Mouse (Mus musculus) stomach, embryonic 16.5 days (tissue): Measurements from ENCODE around the gene Nt5c. TPM values are rescaled to one million over a fixed set of nuclear protein-coding genes. Genes with fewer than 3 reads are reported as not detected.

Experiments used
- ATAC-seq: fragments of 200-750 bp; cut with Nextera tagmentation; 2 replicates; pipeline ENCODE4 v1.8.0; 2017; ENCODE audit warnings: moderate number of reproducible peaks, moderate TSS enrichment; ENCODE audit not compliant: insufficient read depth, low FRiP score
- H3K27ac ChIP-seq: fragments of 300-500 bp; sonication (generic); 2 replicates; pipeline ENCODE4 v1.5.1; 2014; ENCODE audit warnings: low read length
- H3K27me3 ChIP-seq: fragments of 300-500 bp; sonication (generic); 2 replicates; pipeline ENCODE4 v1.6.1; 2014; ENCODE audit warnings: low read length, control low read depth, mixed read lengths; ENCODE audit not compliant: control insufficient read depth, insufficient read depth
- H3K36me3 ChIP-seq: fragments of 300-500 bp; sonication (generic); 2 replicates; pipeline ENCODE4 v1.6.1; 2014; ENCODE audit warnings: low read length; ENCODE audit not compliant: control insufficient read depth, insufficient read depth
- H3K4me1 ChIP-seq: fragments of 300-500 bp; sonication (generic); 2 replicates; pipeline ENCODE4 v1.6.1; 2014; ENCODE audit warnings: low read length, control low read depth, mixed read lengths; ENCODE audit not compliant: control insufficient read depth, insufficient read depth
- H3K4me2 ChIP-seq: fragments of 300-500 bp; sonication (generic); 2 replicates; pipeline ENCODE4 v1.6.1; 2014; ENCODE audit warnings: low read depth, low read length, mixed read lengths
- H3K4me3 ChIP-seq: fragments of 300-500 bp; sonication (generic); replicated peaks from 2 replicates; pipeline ENCODE4 v1.5.1; 2014; ENCODE audit warnings: mild to moderate bottlenecking, low read length
- H3K9ac ChIP-seq: fragments of 300-500 bp; sonication (generic); 2 replicates; pipeline ENCODE4 v1.6.1; 2014; ENCODE audit warnings: low read length
- H3K9me3 ChIP-seq: fragments of 300-500 bp; sonication (generic); replicated peaks from 2 replicates; pipeline ENCODE4 v1.6.1; 2016; ENCODE audit warnings: low read length, control low read depth; ENCODE audit not compliant: control insufficient read depth
- WGBS: fragments of 180-500 bp; shearing (Covaris S2); extraction: QIAGEN DNeasy Blood & Tissue Kit; methylation state at CpG from one replicate; pipeline ENCODE4 v1.1.7; 2014; 5-methylcytosine and 5-hydroxymethylcytosine counted together
- microRNA-seq: library from miRNA; unstranded; fragments of <30 nt; microRNA quantifications from one replicate; pipeline ENCODE4, GENCODE M21; 2016
- polyA plus RNA-seq: library from polyadenylated mRNA; unstranded; fragments of >200 nt; fragmentation: Nextera tagmentation; extraction: Ambion mirVana; gene quantifications from 2 replicates; pipeline ENCODE4 v1.2.1, GENCODE M21; 2015

The Nt5c gene
- polyA plus RNA-seq, 1 experiment from 2014 or later = 112 TPM

DNA sequence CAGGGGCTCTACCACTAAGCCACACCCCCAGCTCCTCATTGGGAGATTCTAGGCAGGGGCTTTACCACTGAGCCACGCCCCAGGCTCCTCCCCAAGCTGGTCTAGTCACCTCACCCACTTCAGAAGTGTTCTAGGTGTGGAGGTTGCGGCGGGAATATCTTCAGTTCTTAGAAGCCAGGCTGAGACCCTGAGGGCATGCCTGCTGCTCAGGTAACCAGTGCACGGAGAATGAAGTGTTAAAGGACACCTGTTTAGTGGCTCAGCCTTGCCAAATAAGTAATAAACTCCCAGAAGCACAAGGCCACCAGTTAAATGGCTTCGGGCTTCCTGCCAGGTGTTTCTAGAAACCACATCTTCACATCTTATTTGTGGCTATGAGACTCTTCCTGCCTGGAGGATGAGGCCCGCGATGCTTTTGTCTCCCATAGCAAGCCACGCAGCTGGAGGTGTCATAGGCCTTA is 39.9 kb downstream of the Nt5c start:
- Histone ChIP-seq H3K4me3 (no peak overlapping the region), H3K36me3 (no peaks in the 10 kb centered on the region), H3K9ac (no peak overlapping the region), H3K27ac (no peak overlapping the region), H3K4me2 (no peak overlapping the region), H3K9me3 (no peaks in the 10 kb centered on the region), H3K4me1 (no peaks in the 10 kb centered on the region; the same call in 1 of the 2 replicates), H3K27me3 (no peaks in the 10 kb centered on the region)
- ATAC-seq = no peak
- WGBS = 79% methylated on average over 8 of the region's 8 CpGs

DNA sequence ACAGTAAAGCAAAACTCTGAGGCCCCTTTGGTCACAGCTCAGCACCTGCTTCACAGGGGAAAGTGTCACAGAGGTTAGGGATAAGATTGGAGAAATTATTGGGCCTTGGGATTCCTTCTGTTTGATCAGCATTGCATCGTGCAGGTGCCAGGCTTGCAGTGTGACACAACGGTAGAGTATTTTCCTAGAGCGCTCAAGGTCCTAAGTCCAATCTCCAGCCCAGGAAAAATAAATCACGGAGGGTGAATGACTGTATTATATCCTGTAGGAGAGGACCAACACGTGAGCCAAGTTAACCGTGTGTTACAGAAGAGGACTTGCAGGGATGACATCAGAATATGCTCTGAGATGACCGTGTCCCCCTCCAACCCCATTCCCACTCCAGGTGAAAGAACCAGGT is 41.5 kb downstream of the Nt5c start:
- Histone ChIP-seq H3K4me2 (no peak overlapping the region), H3K4me3 (no peak overlapping the region), H3K27ac (no peak overlapping the region), H3K27me3 (no peaks in the 10 kb centered on the region), H3K9ac (no peak overlapping the region), H3K4me1 (no peaks in the 10 kb centered on the region; the same call in 1 of the 2 replicates), H3K36me3 (no peaks in the 10 kb centered on the region), H3K9me3 (no peaks in the 10 kb centered on the region)
- ATAC-seq = 0 out of 2 replicates have a peak, but pooled peaks have one; percentile 38
- WGBS = 73% methylated on average over 7 of the region's 7 CpGs

DNA sequence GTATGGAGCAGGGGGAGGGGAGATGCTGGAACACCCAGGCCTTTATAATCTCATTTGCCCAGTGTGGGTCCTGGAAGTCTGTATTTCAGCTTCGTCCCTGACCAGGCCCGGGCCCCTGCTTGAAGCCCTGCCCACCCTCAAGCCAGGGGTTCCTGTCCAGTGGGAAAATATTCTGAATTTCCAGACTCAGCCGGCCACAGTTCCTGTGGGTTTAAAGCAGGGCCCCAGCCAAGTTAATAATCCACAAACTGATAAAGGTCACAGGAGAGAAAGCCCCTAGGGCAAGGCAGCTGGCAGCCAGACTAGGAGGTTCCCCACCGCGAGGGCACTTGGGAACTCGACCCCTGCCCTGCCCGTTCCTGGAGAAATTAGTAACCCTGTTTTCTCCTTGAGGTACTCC is 42.7 kb downstream of the Nt5c start:
- Histone ChIP-seq H3K4me2 (no peak overlapping the region), H3K27me3 (no peaks in the 10 kb centered on the region), H3K27ac (no peak overlapping the region; the same call in 1 of the 2 replicates), H3K9ac (no peak overlapping the region), H3K4me1 (no peaks in the 10 kb centered on the region; the same call in 1 of the 2 replicates), H3K36me3 (no peaks in the 10 kb centered on the region), H3K4me3 (no peak overlapping the region), H3K9me3 (no peaks in the 10 kb centered on the region)
- no peak for ATAC-seq
- WGBS = 47% methylated on average over 7 of the region's 7 CpGs

DNA sequence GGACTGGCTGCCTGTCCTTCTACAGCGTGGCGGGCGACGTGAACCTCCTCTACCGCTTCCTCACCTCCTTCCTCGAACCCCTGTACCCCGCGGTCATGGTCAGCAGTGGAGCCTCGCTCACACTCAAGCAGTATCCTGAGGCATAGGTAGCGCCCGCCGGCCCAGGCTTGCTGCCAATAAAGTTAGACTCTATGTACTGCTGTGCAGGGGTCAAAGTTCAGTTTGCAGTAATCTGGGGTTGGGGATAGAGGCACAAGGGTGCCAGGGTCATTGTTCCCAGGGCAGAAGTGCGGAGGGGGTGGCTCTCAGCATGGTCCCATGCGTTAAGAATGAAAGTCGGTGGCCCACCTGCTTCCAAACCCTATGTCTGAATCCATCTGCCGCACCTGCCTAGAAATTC is 43.6 kb downstream of the Nt5c start:
- Histone ChIP-seq H3K27me3 (no peaks in the 10 kb centered on the region), H3K9me3 (no peaks in the 10 kb centered on the region), H3K4me3 (no peak overlapping the region), H3K27ac (peak overlapping the region; percentile 14; the same call in 1 of the 2 replicates), H3K4me2 (no peak overlapping the region), H3K4me1 (no peaks in the 10 kb centered on the region; the same call in 1 of the 2 replicates), H3K9ac (no peak overlapping the region), H3K36me3 (no peaks in the 10 kb centered on the region)
- 82% methylated on average over 16 of the region's 16 CpGs for WGBS
- peak; percentile 27; the same call in 1 of the 2 replicates for ATAC-seq

DNA sequence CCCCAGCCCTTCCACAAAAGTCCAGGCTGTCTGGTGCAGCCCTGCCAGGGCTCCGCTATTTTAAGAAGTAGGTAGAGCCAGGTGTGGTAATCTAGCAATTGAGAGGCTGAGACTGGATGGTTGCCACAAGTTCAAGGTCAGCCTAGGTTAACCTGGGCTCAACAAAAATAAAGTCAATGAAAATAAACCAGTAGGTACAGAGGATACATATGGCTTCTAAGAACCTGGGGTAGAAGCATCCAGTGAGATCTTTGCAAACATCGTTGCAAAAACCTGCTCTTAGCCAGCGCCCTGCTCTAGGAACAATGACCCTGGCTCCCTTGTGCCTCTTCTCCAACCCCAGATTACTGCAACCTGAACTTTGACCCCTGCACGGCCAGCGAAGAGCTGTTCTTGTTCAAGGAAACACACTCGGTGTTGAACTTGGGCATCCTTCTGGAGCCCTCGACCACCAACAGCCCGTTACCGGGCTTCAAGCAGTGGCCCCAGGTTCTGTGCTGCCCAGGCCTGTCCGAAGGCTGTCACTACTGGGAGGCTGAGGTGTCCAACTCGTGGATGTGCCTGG is 44.3 kb downstream of the Nt5c start:
- H3K9me3 ChIP-seq = no peaks in the 10 kb centered on the region
- no peaks in the 10 kb centered on the region for H3K36me3 ChIP-seq
- no peak overlapping the region for H3K9ac ChIP-seq
- no peaks in the 10 kb centered on the region; the same call in 1 of the 2 replicates for H3K4me1 ChIP-seq
- WGBS = 76% methylated on average over 11 of the region's 11 CpGs
- H3K27me3 ChIP-seq = no peaks in the 10 kb centered on the region
- ATAC-seq = no peak
- H3K27ac ChIP-seq = peak overlapping the region; percentile 14; the same call in 1 of the 2 replicates
- no peak overlapping the region for H3K4me2 ChIP-seq
- no peak overlapping the region for H3K4me3 ChIP-seq

DNA sequence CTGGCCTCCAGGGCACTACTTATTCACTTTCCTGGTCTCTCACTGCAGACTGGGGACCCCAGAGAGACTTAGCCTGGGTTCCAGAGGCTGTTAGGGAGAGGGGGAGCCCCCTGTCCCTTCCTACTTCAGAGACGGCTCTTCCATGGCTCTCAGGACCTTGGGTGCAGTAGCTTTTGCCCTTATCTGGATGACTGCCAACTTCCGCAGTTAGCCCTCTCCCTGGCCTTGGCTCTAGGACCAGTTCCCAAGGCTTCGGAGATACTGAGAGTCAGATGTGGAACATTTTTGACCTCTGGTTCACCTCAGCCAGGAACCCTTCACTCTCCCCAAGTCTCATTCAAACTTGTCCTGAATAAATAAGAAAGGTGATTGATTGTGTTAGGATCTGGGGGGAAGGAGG is 44.8 kb downstream of the Nt5c start:
- WGBS = 40% methylated on average over 3 of the region's 3 CpGs
- H3K36me3 ChIP-seq = no peaks in the 10 kb centered on the region
- H3K4me2 ChIP-seq = no peak overlapping the region
- H3K9me3 ChIP-seq = no peaks in the 10 kb centered on the region
- no peaks in the 10 kb centered on the region; the same call in 1 of the 2 replicates for H3K4me1 ChIP-seq
- no peak overlapping the region for H3K27ac ChIP-seq
- peak overlapping the region; percentile 32 for H3K9ac ChIP-seq
- H3K27me3 ChIP-seq = no peaks in the 10 kb centered on the region
- no peak overlapping the region for H3K4me3 ChIP-seq
- no peak for ATAC-seq

DNA sequence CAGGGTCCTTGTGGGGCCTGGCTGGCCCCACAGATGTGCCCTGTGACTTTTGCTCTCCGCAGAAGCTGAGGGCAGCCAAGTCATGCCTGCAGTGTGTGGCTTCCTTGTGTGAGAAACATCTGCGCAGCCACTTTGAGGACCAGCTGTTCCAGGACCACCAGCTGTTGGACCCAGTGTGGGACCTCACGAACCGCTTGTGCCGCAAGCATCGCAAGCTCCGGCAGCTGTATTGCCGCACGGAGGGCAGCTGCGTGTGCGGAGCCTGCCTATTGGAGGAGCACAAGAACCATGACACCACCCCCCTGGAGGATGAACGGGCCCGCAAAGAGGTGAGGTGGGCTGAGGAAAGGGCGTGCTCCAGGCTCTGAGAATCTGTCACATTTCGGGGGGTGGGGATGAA is 50.2 kb downstream of the Nt5c start:
- H3K9ac ChIP-seq = no peak overlapping the region
- H3K9me3 ChIP-seq = no peaks in the 10 kb centered on the region
- 40% methylated on average over 15 of the region's 15 CpGs for WGBS
- ATAC-seq = no peak
- H3K36me3 ChIP-seq = no peaks in the 10 kb centered on the region
- H3K27ac ChIP-seq = no peak overlapping the region
- no peaks in the 10 kb centered on the region for H3K27me3 ChIP-seq
- H3K4me1 ChIP-seq = no peaks in the 10 kb centered on the region
- no peak overlapping the region for H3K4me2 ChIP-seq
- H3K4me3 ChIP-seq = no peak overlapping the region

Small RNA genes within 50 kb of the gene (microRNA-seq; reads per million reads assigned to microRNA genes)
- gene Mir3968 = not detected

Other genes with a start within 250 kb of the Nt5c start
- gene Grin2c, start 224.6 kb downstream of the Nt5c start, polyA plus RNA-seq = not detected in 2 replicates
- 15.4 and 15.9 TPM in 2 replicates for gene Fdxr, start 214.8 kb downstream of the Nt5c start, polyA plus RNA-seq
- 1.6 and 1.7 TPM in 2 replicates for gene Fads6, start 194.2 kb downstream of the Nt5c start, polyA plus RNA-seq
- gene Otop2, start 184.7 kb downstream of the Nt5c start, polyA plus RNA-seq = 1.9 and 2.5 TPM in 2 replicates
- 0.62 and 0.76 TPM in 2 replicates for gene Ush1g, start 169.8 kb downstream of the Nt5c start, polyA plus RNA-seq
- gene Otop3, start 157.1 kb downstream of the Nt5c start, polyA plus RNA-seq = 4.6 and 8.4 TPM in 2 replicates
- gene Hid1, start 124.1 kb downstream of the Nt5c start, polyA plus RNA-seq = 44.0 and 46.2 TPM in 2 replicates
- gene Cdr2l, start 109.9 kb downstream of the Nt5c start, polyA plus RNA-seq = 6.1 and 6.6 TPM in 2 replicates
- gene Mrpl58, start 88.1 kb downstream of the Nt5c start, polyA plus RNA-seq = 160 and 162 TPM in 2 replicates
- gene Atp5h, start 71.9 kb downstream of the Nt5c start, polyA plus RNA-seq = 746 and 843 TPM in 2 replicates
- gene Kctd2, start 71.7 kb downstream of the Nt5c start, polyA plus RNA-seq = 3.2 and 3.6 TPM in 2 replicates
- gene Trim80, start 51.3 kb downstream of the Nt5c start, polyA plus RNA-seq = 0.22 and 0.26 TPM in 2 replicates
- 2.8 and 3.7 TPM in 2 replicates for gene Slc16a5, start 29.4 kb downstream of the Nt5c start, polyA plus RNA-seq
- 7.9 and 8.0 TPM in 2 replicates for gene Armc7, start 16.2 kb downstream of the Nt5c start, polyA plus RNA-seq
- 454 and 457 TPM in 2 replicates for gene Jpt1, start 22.5 kb upstream of the Nt5c start, polyA plus RNA-seq
- 687 and 737 TPM in 2 replicates for gene Sumo2, start 44.4 kb upstream of the Nt5c start, polyA plus RNA-seq
- 138 and 141 TPM in 2 replicates for gene Nup85, start 72.6 kb upstream of the Nt5c start, polyA plus RNA-seq
- 78.5 and 91.1 TPM in 2 replicates for gene Mrps7, start 112.1 kb upstream of the Nt5c start, polyA plus RNA-seq
- gene Gga3, start 112.2 kb upstream of the Nt5c start, polyA plus RNA-seq = 17.4 and 18.8 TPM in 2 replicates
- 35.9 and 47.4 TPM in 2 replicates for gene Mif4gd, start 121.1 kb upstream of the Nt5c start, polyA plus RNA-seq
- gene Slc25a19, start 136.4 kb upstream of the Nt5c start, polyA plus RNA-seq = 22.1 and 22.7 TPM in 2 replicates
- gene Grb2, start 216.7 kb upstream of the Nt5c start, polyA plus RNA-seq = 59.1 and 79.6 TPM in 2 replicates